Mouse (Mus musculus) limb, embryonic 14.5 days (tissue): ENCODE results near the gene Med26. TPM values are rescaled to one million over a fixed set of nuclear protein-coding genes. Genes with fewer than 3 reads are reported as not detected.

ENCODE experiments used
- ATAC-seq: fragments of 200-750 bp; cut with Nextera tagmentation; 2 replicates; pipeline ENCODE4 v1.8.0; 2017; ENCODE audit warnings: low read depth, moderate number of reproducible peaks, moderate TSS enrichment; ENCODE audit not compliant: low FRiP score
- DNase-seq: peaks from one replicate; pipeline ENCODE4 v3.0.0-alpha.2; 2015; ENCODE audit warnings: low spot score
- H3K27ac ChIP-seq: fragments of 300-500 bp; sonication (generic); replicated peaks from 2 replicates; pipeline ENCODE4 v1.5.1; 2014; ENCODE audit warnings: low read depth, mild to moderate bottlenecking, low read length, moderate library complexity, mixed read lengths
- H3K27me3 ChIP-seq: fragments of 300-500 bp; sonication (generic); 2 replicates; pipeline ENCODE4 v1.6.1; 2014; ENCODE audit warnings: low read length, mixed read lengths; ENCODE audit not compliant: control insufficient read depth, insufficient read depth
- H3K36me3 ChIP-seq: fragments of 300-500 bp; sonication (generic); 2 replicates; pipeline ENCODE4 v1.6.1; 2014; ENCODE audit warnings: mild to moderate bottlenecking, low read length, moderate library complexity, mixed read lengths; ENCODE audit not compliant: control insufficient read depth, insufficient read depth
- H3K4me1 ChIP-seq: fragments of 300-500 bp; sonication (generic); 2 replicates; pipeline ENCODE4 v1.6.1; 2014; ENCODE audit warnings: antibody characterized with exemption, low read length, mixed read lengths; ENCODE audit not compliant: control insufficient read depth, insufficient read depth
- H3K4me2 ChIP-seq: fragments of 300-500 bp; sonication (generic); replicated peaks from 2 replicates; pipeline ENCODE4 v1.6.1; 2014; ENCODE audit warnings: low read depth, mild to moderate bottlenecking, low read length, moderate library complexity; ENCODE audit not compliant: severe bottlenecking
- H3K4me3 ChIP-seq: fragments of 300-500 bp; sonication (generic); replicated peaks from 2 replicates; pipeline ENCODE4 v1.5.1; 2014; ENCODE audit warnings: low read length
- H3K9ac ChIP-seq: fragments of 300-500 bp; sonication (generic); 2 replicates; pipeline ENCODE4 v1.6.1; 2014; ENCODE audit warnings: mild to moderate bottlenecking, low read depth, low read length, moderate library complexity; ENCODE audit not compliant: severe bottlenecking
- H3K9me3 ChIP-seq: fragments of 300-500 bp; sonication (generic); 2 replicates; pipeline ENCODE4 v1.6.1; 2016; ENCODE audit warnings: low read length; ENCODE audit not compliant: control insufficient read depth
- POLR2A ChIP-seq: fragments of 200-500 bp; IDR thresholded peaks from 2 replicates; pipeline ENCODE4 v1.8.0; 2012; ENCODE audit warnings: inconsistent platforms, mild to moderate bottlenecking, moderate library complexity, borderline replicate concordance; ENCODE audit not compliant: insufficient read depth, insufficient read length; ENCODE audit errors: extremely low read depth
- WGBS: fragments of 180-500 bp; shearing (Covaris S2); extraction: QIAGEN DNeasy Blood & Tissue Kit; methylation state at CpG from one replicate; pipeline ENCODE4 v1.1.7; 2014; 5-methylcytosine and 5-hydroxymethylcytosine counted together
- polyA plus RNA-seq, 2 experiments: library from polyadenylated mRNA; depleted of rRNA in 1 of 2; stranded (reverse) in 1 of 2; unstranded in 1 of 2; fragments of >200 nt; fragmentation: Nextera tagmentation in 1 of 2; extraction: Ambion mirVana in 1 of 2; gene quantifications; 2 replicates each; pipeline versions ENCODE4 v1.2.1 to v1.2.3; 2012 to 2014

Med26 gene
- polyA plus RNA-seq, 2 experiments = 16.4 to 17.0 TPM

GRCm38 (mm10) chr8:72565970-72566369 lies 17.9 kb upstream of the Med26 start:
- H3K36me3 ChIP-seq = peaks cover 58% of the 10 kb centered on the region
- no peak for ATAC-seq
- no peak overlapping the region for H3K27ac ChIP-seq
- DNase-seq = no peak
- H3K27me3 ChIP-seq = no peaks in the 10 kb centered on the region
- H3K4me2 ChIP-seq = no peak overlapping the region
- H3K9ac ChIP-seq = no peak overlapping the region
- TF ChIP-seq POLR2A = no peak
- 92% methylated on average over 2 of the region's 2 CpGs for WGBS
- no peak overlapping the region for H3K4me3 ChIP-seq
- peaks cover 8% of the 10 kb centered on the region for H3K4me1 ChIP-seq
- H3K9me3 ChIP-seq = no peaks in the 10 kb centered on the region

GRCm38 (mm10) chr8:72561111-72561689 lies 13.1 kb upstream of the Med26 start:
- H3K27ac ChIP-seq = no peak overlapping the region
- ATAC-seq (no peak), DNase-seq (no peak)
- no peaks in the 10 kb centered on the region for H3K27me3 ChIP-seq
- no peaks in the 10 kb centered on the region for H3K9me3 ChIP-seq
- H3K4me3 ChIP-seq = no peak overlapping the region
- WGBS = 85% methylated on average over 1 of the region's 1 CpGs
- peaks cover 47% of the 10 kb centered on the region for H3K36me3 ChIP-seq
- H3K9ac ChIP-seq = no peak overlapping the region
- no peak overlapping the region for H3K4me2 ChIP-seq
- H3K4me1 ChIP-seq = no peaks in the 10 kb centered on the region
- TF ChIP-seq POLR2A = no peak

- H3K27ac ChIP-seq = no peak overlapping the region
- H3K4me2 ChIP-seq = no peak overlapping the region
- H3K4me3 ChIP-seq = no peak overlapping the region
- H3K4me1 ChIP-seq = no peaks in the 10 kb centered on the region
- no peak overlapping the region for H3K9ac ChIP-seq
- TF ChIP-seq POLR2A = no peak
- no peaks in the 10 kb centered on the region for H3K27me3 ChIP-seq
- no peak for ATAC-seq
- DNase-seq = no peak
- 46% methylated on average over 4 of the region's 4 CpGs for WGBS
- no peaks in the 10 kb centered on the region for H3K9me3 ChIP-seq
- H3K36me3 ChIP-seq = peaks cover 31% of the 10 kb centered on the region
Measured at GRCm38 (mm10) chr8:72555770-72556169, 7.7 kb upstream of the Med26 start.

- Histone ChIP-seq H3K4me2 (peak overlapping the region; percentile 91), H3K9ac (peak overlapping the region; percentile 72), H3K4me1 (peaks cover 16% of the 10 kb centered on the region; the same call in 1 of the 2 replicates), H3K27me3 (no peaks in the 10 kb centered on the region), H3K4me3 (peak overlapping the region; percentile 96), H3K9me3 (no peaks in the 10 kb centered on the region), H3K36me3 (peaks cover 10% of the 10 kb centered on the region; the same call in 1 of the 2 replicates), H3K27ac (no peak overlapping the region; the same call in 1 of the 2 replicates)
- no peak for TF ChIP-seq POLR2A
- DNase-seq (no peak), ATAC-seq (no peak)
- WGBS = 5% methylated on average over 5 of the region's 5 CpGs
Measured at GRCm38 (mm10) chr8:72549314-72549892, 1.3 kb upstream of the Med26 start.

- WGBS = 3% methylated on average over 44 of the region's 45 CpGs
- Histone ChIP-seq H3K4me3 (peak overlapping the region; percentile 96), H3K27ac (peak overlapping the region; percentile 91), H3K4me1 (peaks cover 16% of the 10 kb centered on the region; the same call in 1 of the 2 replicates), H3K36me3 (peaks cover 10% of the 10 kb centered on the region; the same call in 1 of the 2 replicates), H3K4me2 (peak overlapping the region; percentile 91), H3K27me3 (no peaks in the 10 kb centered on the region), H3K9me3 (no peaks in the 10 kb centered on the region), H3K9ac (peak overlapping the region; percentile 72)
- ATAC-seq (no peak), DNase-seq (peak; percentile 22)
- TF ChIP-seq POLR2A = peak; percentile 48; the same call in 1 of the 2 replicates
Measured at GRCm38 (mm10) chr8:72548644-72549313, 709 bp upstream of the Med26 start.
